Mouse (Mus musculus) hindbrain, embryonic 11.5 days (tissue): Measurements from ENCODE around the gene Mnx1. TPM values are rescaled to one million over a fixed set of nuclear protein-coding genes. Genes with fewer than 3 reads are reported as not detected.

Experiments used
- polyA plus RNA-seq: library from polyadenylated mRNA; unstranded; fragments of >200 nt; fragmentation: Nextera tagmentation; extraction: Ambion mirVana; gene quantifications from 2 replicates; pipeline ENCODE4 v1.2.1, GENCODE M21; 2014

Mnx1 gene
- polyA plus RNA-seq, 1 experiment from 2014 or later = 0.74 TPM

Other genes starting within 250 kb of the Mnx1 start
- gene Lmbr1, start 100.1 kb downstream of the Mnx1 start, polyA plus RNA-seq = 17.0 and 18.2 TPM in 2 replicates
- gene Nom1, start 43.8 kb downstream of the Mnx1 start, polyA plus RNA-seq = 18.4 and 22.4 TPM in 2 replicates
- 31.0 and 36.4 TPM in 2 replicates for gene Ube3c, start 90.8 kb upstream of the Mnx1 start, polyA plus RNA-seq